Mouse (Mus musculus) brain, adult 10 weeks (tissue): ENCODE data around the gene Gm14525. TPM values are rescaled to one million over a fixed set of nuclear protein-coding genes. Genes with fewer than 3 reads are reported as not detected.

Experiments used
- polyA plus RNA-seq: library from polyadenylated mRNA; stranded (reverse); fragments of 350-450 nt; fragmentation: Illumina TruSeq; extraction: RNeasy Lipid Tissue Mini Kit (QIAGEN cat#74804); gene quantifications from one replicate; pipeline ENCODE4 v1.2.3, GENCODE M21; 2015; ENCODE audit warnings: low read depth, low replicate concordance

The Gm14525 gene
- polyA plus RNA-seq, result not detected

DNA sequence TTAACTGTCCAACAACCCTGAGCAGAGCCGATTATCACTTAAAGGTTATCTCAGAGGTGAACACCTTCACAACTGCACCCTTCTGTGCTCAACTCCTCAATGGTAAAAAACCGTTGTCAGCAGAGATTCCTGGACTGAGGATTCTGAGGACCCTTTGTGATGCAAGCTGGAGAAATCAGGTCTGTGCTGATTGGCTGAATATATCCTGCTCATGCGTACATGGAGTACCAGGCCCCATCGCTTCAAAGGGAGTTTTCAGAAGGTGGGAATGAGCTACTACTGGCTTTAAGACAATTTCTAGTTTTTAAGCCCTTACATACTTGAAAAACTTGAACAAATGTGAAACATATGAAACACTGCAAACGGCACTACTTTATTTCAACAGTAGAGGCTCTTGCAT lies at the start of gene Gm14525:
TSS of gene Gm14525 (minus strand) at position 101 of the 400 bp plus-strand sequence.

Other genes starting within 250 kb of the Gm14525 start
- not detected for gene Slx, start 157.1 kb downstream of the Gm14525 start, polyA plus RNA-seq
- gene Gm6121, start 233.1 kb upstream of the Gm14525 start, polyA plus RNA-seq, result not detected